Mouse (Mus musculus): ENCODE data around the gene Negr1. TPM values are rescaled to one million over a fixed set of nuclear protein-coding genes. Genes with fewer than 3 reads are reported as not detected.

The Negr1 gene
- polyA plus RNA-seq, 1 experiment from 2014 or later = 8.8 TPM

GRCm38 (mm10) chr3:156590612-156591011 lies 29.0 kb downstream of the Negr1 start:
- no peak for ATAC-seq (ENCODE audit: low FRiP score, low read depth)
- H3K9me3 ChIP-seq = no peaks in the 10 kb centered on the region
- no peak overlapping the region for H3K27ac ChIP-seq
- no peaks in the 10 kb centered on the region for H3K4me1 ChIP-seq
- 92% methylated on average over 4 of the region's 4 CpGs for whole genome bisulfite sequencing
- H3K9ac ChIP-seq = no peak overlapping the region
- no peak overlapping the region for H3K4me2 ChIP-seq (replicated peaks)
- H3K4me3 ChIP-seq = no peak overlapping the region
- H3K27me3 ChIP-seq (replicated peaks) = no peaks in the 10 kb centered on the region
- no peaks in the 10 kb centered on the region for H3K36me3 ChIP-seq

- Histone ChIP-seq H3K9me3 (no peaks in the 10 kb centered on the region), H3K27ac (no peak overlapping the region), H3K4me1 (no peaks in the 10 kb centered on the region), H3K9ac (no peak overlapping the region), H3K4me3 (no peak overlapping the region), H3K36me3 (no peaks in the 10 kb centered on the region), H3K27me3 (replicated peaks) (no peaks in the 10 kb centered on the region), H3K4me2 (replicated peaks) (no peak overlapping the region)
- WGBS = 78% methylated on average over 2 of the region's 2 CpGs
- ATAC-seq (ENCODE audit: low FRiP score, low read depth) = no peak
Measured at GRCm38 (mm10) chr3:156591125-156591524, 29.5 kb downstream of the Negr1 start.

DNA sequence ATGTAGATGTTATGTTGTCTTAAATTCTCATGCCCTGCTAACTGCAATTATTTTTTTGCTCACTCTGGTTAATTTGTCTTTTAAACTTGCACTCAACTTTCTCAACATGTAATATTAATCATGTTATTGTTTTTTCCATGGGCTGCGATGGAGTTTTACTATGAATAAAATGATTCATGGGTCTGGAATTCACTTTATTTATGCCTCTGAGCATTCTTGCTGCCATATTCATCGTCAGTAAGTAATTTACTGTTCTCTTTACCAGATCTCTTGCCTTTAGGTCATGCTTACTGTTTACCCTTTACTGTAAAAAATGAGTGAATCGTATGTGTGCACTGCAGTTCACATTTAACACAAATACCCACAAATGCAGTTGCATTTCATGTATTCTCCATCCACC lies 45.3 kb downstream of the Negr1 start:
- H3K9ac ChIP-seq = no peak overlapping the region
- H3K27ac ChIP-seq = no peak overlapping the region
- H3K9me3 ChIP-seq = no peaks in the 10 kb centered on the region
- H3K4me2 ChIP-seq (replicated peaks) = no peak overlapping the region
- H3K36me3 ChIP-seq = no peaks in the 10 kb centered on the region
- no peaks in the 10 kb centered on the region for H3K4me1 ChIP-seq
- ATAC-seq (ENCODE audit: low FRiP score, low read depth) = no peak
- no peak overlapping the region for H3K4me3 ChIP-seq
- H3K27me3 ChIP-seq (replicated peaks) = no peaks in the 10 kb centered on the region
- WGBS = 78% methylated on average over 3 of the region's 3 CpGs

GRCm38 (mm10) chr3:156619921-156620320 lies 58.3 kb downstream of the Negr1 start:
- no peak overlapping the region for H3K4me2 ChIP-seq (replicated peaks)
- ATAC-seq (ENCODE audit: low FRiP score, low read depth) = no peak
- H3K27ac ChIP-seq = no peak overlapping the region
- H3K27me3 ChIP-seq (replicated peaks) = no peaks in the 10 kb centered on the region
- H3K36me3 ChIP-seq = no peaks in the 10 kb centered on the region
- 92% methylated on average over 2 of the region's 2 CpGs for WGBS
- no peak overlapping the region for H3K4me3 ChIP-seq
- H3K9me3 ChIP-seq = no peaks in the 10 kb centered on the region
- no peak overlapping the region for H3K9ac ChIP-seq
- H3K4me1 ChIP-seq = no peaks in the 10 kb centered on the region

DNA sequence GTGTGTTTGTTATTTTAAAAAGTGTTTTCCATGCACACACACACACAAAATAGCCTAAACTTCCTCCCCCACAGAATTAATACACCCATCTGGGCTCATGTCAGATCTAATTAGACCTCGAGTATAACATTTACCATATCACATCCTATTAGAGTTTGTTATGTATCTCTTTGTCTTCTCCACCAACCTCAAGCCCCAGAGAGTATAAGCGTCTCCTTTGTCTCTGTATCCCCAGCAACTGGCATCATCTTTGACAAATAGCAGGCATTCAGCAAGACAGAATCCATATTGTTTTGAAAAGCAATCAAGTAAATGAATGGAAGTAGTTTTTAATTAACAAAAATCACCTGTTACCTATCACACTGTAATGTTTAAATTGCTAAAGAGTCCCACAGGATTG lies 67.0 kb downstream of the Negr1 start:
- 68% methylated on average over 2 of the region's 2 CpGs for WGBS
- H3K4me2 ChIP-seq (replicated peaks) = no peak overlapping the region
- H3K9ac ChIP-seq = no peak overlapping the region
- no peaks in the 10 kb centered on the region for H3K36me3 ChIP-seq
- no peaks in the 10 kb centered on the region for H3K4me1 ChIP-seq
- H3K9me3 ChIP-seq = no peaks in the 10 kb centered on the region
- no peak overlapping the region for H3K4me3 ChIP-seq
- H3K27ac ChIP-seq = no peak overlapping the region
- no peak for ATAC-seq (ENCODE audit: low FRiP score, low read depth)
- H3K27me3 ChIP-seq (replicated peaks) = no peaks in the 10 kb centered on the region

DNA sequence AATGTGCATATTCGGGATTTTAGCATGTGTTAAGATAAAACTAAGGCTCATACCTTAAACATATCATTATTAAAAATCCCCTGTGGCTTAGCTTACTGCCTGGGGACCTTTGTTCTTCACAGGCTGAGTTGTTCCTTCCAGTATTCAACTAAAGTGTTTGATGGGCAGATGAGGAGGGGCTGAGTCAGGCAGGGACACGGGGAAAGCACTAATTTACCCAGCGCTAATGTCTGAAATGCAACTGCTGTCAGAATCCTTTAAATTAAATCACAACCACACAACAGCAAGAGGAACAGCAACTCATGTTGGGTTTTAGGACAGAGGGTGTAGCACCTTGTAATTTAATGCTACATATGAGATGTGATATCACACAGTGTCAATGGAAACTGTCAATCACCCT lies 71.3 kb downstream of the Negr1 start:
- Histone ChIP-seq H3K9ac (no peak overlapping the region), H3K36me3 (no peaks in the 10 kb centered on the region), H3K4me1 (no peaks in the 10 kb centered on the region), H3K9me3 (no peaks in the 10 kb centered on the region), H3K4me3 (no peak overlapping the region), H3K27ac (no peak overlapping the region), H3K27me3 (replicated peaks) (no peaks in the 10 kb centered on the region), H3K4me2 (replicated peaks) (no peak overlapping the region)
- 49% methylated on average over 3 of the region's 3 CpGs for WGBS
- ATAC-seq (ENCODE audit: low FRiP score, low read depth) = no peak

- no peak for ATAC-seq (ENCODE audit: low FRiP score, low read depth)
- H3K4me2 ChIP-seq (replicated peaks) = no peak overlapping the region
- H3K9me3 ChIP-seq = no peaks in the 10 kb centered on the region
- H3K4me3 ChIP-seq = no peak overlapping the region
- no peaks in the 10 kb centered on the region for H3K27me3 ChIP-seq (replicated peaks)
- no peak overlapping the region for H3K9ac ChIP-seq
- no peak overlapping the region for H3K27ac ChIP-seq
- H3K36me3 ChIP-seq = no peaks in the 10 kb centered on the region
- 82% methylated on average over 3 of the region's 3 CpGs for WGBS
- H3K4me1 ChIP-seq = no peaks in the 10 kb centered on the region
Measured at GRCm38 (mm10) chr3:156639382-156639781, 77.8 kb downstream of the Negr1 start.

- no peaks in the 10 kb centered on the region for H3K36me3 ChIP-seq
- no peaks in the 10 kb centered on the region for H3K9me3 ChIP-seq
- H3K4me2 ChIP-seq (replicated peaks) = no peak overlapping the region
- H3K27me3 ChIP-seq (replicated peaks) = no peaks in the 10 kb centered on the region
- no peak overlapping the region for H3K27ac ChIP-seq
- 85% methylated on average over 3 of the region's 3 CpGs for WGBS
- H3K4me1 ChIP-seq = no peaks in the 10 kb centered on the region
- H3K9ac ChIP-seq = no peak overlapping the region
- peak; percentile 67; the same call in 1 of the 2 replicates for ATAC-seq (ENCODE audit: low FRiP score, low read depth)
- H3K4me3 ChIP-seq = no peak overlapping the region
Measured at GRCm38 (mm10) chr3:156643710-156644363, 82.2 kb downstream of the Negr1 start.

DNA sequence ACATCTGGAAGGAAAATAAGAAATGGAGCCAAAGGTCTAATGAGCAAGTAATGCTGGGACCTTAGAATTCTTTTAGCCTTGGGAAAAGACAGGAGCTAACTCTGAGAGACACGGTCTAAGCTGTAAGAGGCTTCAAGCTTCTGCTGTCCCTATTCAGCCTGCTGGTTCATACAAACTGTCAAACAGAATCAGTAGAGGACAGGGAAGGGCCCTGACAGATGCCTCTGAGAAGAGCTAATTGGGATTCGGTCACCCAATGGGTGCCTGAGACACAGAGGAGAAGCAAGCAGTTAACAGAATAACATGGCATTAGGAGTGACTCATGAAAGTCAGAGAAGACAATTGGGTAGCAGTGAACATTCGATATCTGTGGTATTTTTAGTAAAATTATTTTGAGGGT lies 86.8 kb downstream of the Negr1 start:
- Histone ChIP-seq H3K36me3 (no peaks in the 10 kb centered on the region), H3K9me3 (no peaks in the 10 kb centered on the region), H3K4me3 (no peak overlapping the region), H3K27me3 (replicated peaks) (no peaks in the 10 kb centered on the region), H3K4me2 (replicated peaks) (no peak overlapping the region), H3K4me1 (no peaks in the 10 kb centered on the region), H3K9ac (no peak overlapping the region), H3K27ac (no peak overlapping the region)
- WGBS = 83% methylated on average over 3 of the region's 3 CpGs
- ATAC-seq (ENCODE audit: low FRiP score, low read depth) = no peak

- Histone ChIP-seq H3K9ac (no peak overlapping the region), H3K27ac (no peak overlapping the region), H3K4me2 (replicated peaks) (no peak overlapping the region), H3K9me3 (no peaks in the 10 kb centered on the region), H3K27me3 (replicated peaks) (no peaks in the 10 kb centered on the region), H3K4me3 (no peak overlapping the region), H3K4me1 (no peaks in the 10 kb centered on the region), H3K36me3 (no peaks in the 10 kb centered on the region)
- WGBS = 98% methylated on average over 2 of the region's 2 CpGs
- no peak for ATAC-seq (ENCODE audit: low FRiP score, low read depth)
Measured at GRCm38 (mm10) chr3:156662553-156662952, 101.0 kb downstream of the Negr1 start.

DNA sequence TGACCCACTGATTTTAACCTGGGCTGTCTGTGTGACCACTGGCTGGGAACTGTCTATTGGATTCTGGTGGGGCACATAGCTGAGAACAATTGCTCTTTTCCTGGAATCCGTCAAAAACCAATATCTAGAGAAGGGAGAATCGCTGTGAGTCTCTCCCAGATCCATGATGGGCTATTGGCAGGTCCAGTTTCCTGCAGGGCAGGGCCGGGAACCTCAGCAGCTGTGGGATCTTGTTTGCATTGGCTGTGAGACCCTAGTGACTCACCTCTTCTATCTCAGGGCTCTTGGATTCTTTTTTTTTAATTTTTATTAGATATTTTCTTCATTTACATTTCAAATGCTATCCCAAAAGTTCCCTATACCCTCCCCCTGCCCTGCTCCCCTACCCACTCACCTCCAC lies 111.0 kb downstream of the Negr1 start:
- WGBS = 80% methylated on average over 3 of the region's 3 CpGs

DNA sequence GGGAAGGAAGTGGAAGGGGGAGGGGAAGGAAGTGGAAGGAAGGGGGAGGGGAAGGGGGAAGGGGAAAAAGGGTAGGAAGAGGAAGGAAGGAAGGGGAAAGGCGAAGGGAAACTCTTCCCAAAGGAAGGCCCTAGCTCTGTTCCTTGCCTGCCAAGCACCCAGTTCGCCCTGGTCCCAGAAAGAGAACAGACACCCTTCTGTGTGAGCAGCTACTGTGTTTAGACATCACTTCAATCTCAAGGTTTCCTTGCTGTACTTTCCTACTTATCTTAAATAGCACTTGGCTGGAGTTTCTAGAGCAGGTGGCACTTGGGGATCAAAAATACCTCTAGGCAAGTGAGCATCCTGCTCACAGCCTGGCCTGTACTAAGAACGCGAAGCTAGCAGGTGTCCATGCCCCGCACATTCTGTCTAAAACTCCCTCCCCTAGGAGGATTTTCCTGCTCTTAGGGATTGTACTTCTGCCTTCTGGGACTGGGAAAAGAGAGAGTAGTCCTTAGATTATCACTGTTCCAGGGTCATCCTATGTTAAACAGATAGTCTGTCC lies 128.5 kb downstream of the Negr1 start:
- ATAC-seq (ENCODE audit: low FRiP score, low read depth) = no peak
- no peaks in the 10 kb centered on the region for H3K4me1 ChIP-seq
- H3K9me3 ChIP-seq = no peaks in the 10 kb centered on the region
- H3K27me3 ChIP-seq (replicated peaks) = no peaks in the 10 kb centered on the region
- no peaks in the 10 kb centered on the region for H3K36me3 ChIP-seq
- H3K4me3 ChIP-seq = no peak overlapping the region
- no peak overlapping the region for H3K9ac ChIP-seq
- H3K27ac ChIP-seq = no peak overlapping the region
- WGBS = 93% methylated on average over 5 of the region's 5 CpGs
- no peak overlapping the region for H3K4me2 ChIP-seq (replicated peaks)

More for the DNA sequence above, 111.0 kb downstream of the Negr1 start:
- Histone ChIP-seq H3K4me1 (no peaks in the 10 kb centered on the region), H3K4me2 (replicated peaks) (no peak overlapping the region), H3K9ac (no peak overlapping the region), H3K4me3 (no peak overlapping the region), H3K36me3 (no peaks in the 10 kb centered on the region), H3K27me3 (replicated peaks) (no peaks in the 10 kb centered on the region), H3K9me3 (no peaks in the 10 kb centered on the region), H3K27ac (no peak overlapping the region)
- ATAC-seq (ENCODE audit: low FRiP score, low read depth) = no peak

DNA sequence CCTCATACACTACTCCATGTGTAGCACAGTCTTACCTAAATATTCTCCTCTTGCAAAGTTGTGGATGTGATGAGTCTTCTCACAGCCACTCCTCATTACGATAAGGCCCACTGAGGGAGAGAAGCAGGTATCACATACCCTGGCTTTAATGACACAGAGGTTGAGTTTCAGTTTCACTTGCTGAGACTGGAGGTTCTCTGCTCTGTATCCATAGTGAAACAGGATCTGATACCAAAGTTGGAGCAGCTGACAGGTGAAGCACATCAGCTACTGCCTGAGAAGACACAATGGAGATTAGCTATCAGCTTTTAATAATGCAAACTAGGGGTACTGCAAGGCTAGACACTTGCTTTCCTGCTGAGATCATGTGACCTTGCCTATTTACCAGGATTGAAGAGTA lies 137.1 kb downstream of the Negr1 start:
- Histone ChIP-seq H3K9me3 (no peaks in the 10 kb centered on the region), H3K4me1 (no peaks in the 10 kb centered on the region), H3K36me3 (no peaks in the 10 kb centered on the region), H3K4me3 (no peak overlapping the region), H3K9ac (no peak overlapping the region), H3K27ac (no peak overlapping the region), H3K4me2 (replicated peaks) (no peak overlapping the region), H3K27me3 (replicated peaks) (no peaks in the 10 kb centered on the region)
- 98% methylated on average over 1 of the region's 1 CpGs for WGBS
- ATAC-seq (ENCODE audit: low FRiP score, low read depth) = no peak
